Mouse (Mus musculus) olfactory bulb, adult 2 months (tissue): ENCODE results near the gene Bcap29. TPM values are rescaled to one million over a fixed set of nuclear protein-coding genes. Genes with fewer than 3 reads are reported as not detected.

Experiments
- H3K27ac ChIP-seq: fragments of 200-500 bp; 2 replicates; pipeline ENCODE4 v1.5.1; 2012; ENCODE audit warnings: low read depth, low read length; ENCODE audit not compliant: insufficient read depth
- H3K4me1 ChIP-seq: fragments of 200-500 bp; 2 replicates; pipeline ENCODE4 v1.6.1; 2012; ENCODE audit warnings: low read length; ENCODE audit not compliant: control insufficient read depth, insufficient read depth
- H3K4me3 ChIP-seq: fragments of 200-500 bp; 2 replicates; pipeline ENCODE4 v1.5.1; 2012; ENCODE audit warnings: mild to moderate bottlenecking, low read depth, low read length, moderate library complexity; ENCODE audit not compliant: insufficient read depth
- CTCF ChIP-seq: fragments of 200-500 bp; IDR thresholded peaks from 2 replicates; pipeline ENCODE4 v1.5.1; 2012; ENCODE audit warnings: low read depth, mild to moderate bottlenecking, low read length, moderate library complexity; ENCODE audit not compliant: insufficient read depth
- POLR2A ChIP-seq: fragments of 200-500 bp; IDR thresholded peaks from 2 replicates; pipeline ENCODE4 v1.6.1; 2012; ENCODE audit warnings: mild to moderate bottlenecking, low read depth, low read length, moderate library complexity; ENCODE audit not compliant: insufficient read depth
- WGBS: fragments of 180-500 bp; shearing (Covaris S2); methylation state at CpG from one replicate; pipeline ENCODE4 v1.1.7; 2018; 5-methylcytosine and 5-hydroxymethylcytosine counted together
- polyA plus RNA-seq: library from polyadenylated mRNA; stranded (reverse); fragments of >200 nt; gene quantifications from 2 replicates; pipeline ENCODE4 v1.2.4, GENCODE M21; 2012; ENCODE audit warnings: low replicate concordance; ENCODE audit not compliant: missing spikeins, insufficient read depth, insufficient read length

Gene Bcap29
- not detected in 2 replicates for polyA plus RNA-seq

- Histone ChIP-seq H3K4me1 (peaks cover 3% of the 10 kb centered on the region; the same call in 1 of the 2 replicates), H3K4me3 (peak within 1 kb of the TSS; percentile 63), H3K27ac (peak within 1 kb of the TSS; percentile 1; the same call in 1 of the 2 replicates)
- TF ChIP-seq CTCF (no peak), POLR2A (peak; percentile 59; the same call in 1 of the 2 replicates)
- WGBS = 1% methylated on average over 73 of the region's 73 CpGs
These were observed at the start of gene Bcap29 for GRCm38 (mm10) chr12:31634343-31635239. Gene Bcap29 (minus strand): TSS chr12:31634658.

- H3K4me1 ChIP-seq = no peaks in the 10 kb centered on the region
- TF ChIP-seq POLR2A = no peak
- 67% methylated on average over 3 of the region's 3 CpGs for WGBS
- H3K4me3 ChIP-seq = no peak overlapping the region
- H3K27ac ChIP-seq = no peak overlapping the region
These were observed 32.7 kb upstream of the Bcap29 start for GRCm38 (mm10) chr12:31667187-31667586.

GRCm38 (mm10) chr12:31665999-31666398, 31.5 kb upstream of the Bcap29 start:
- H3K27ac ChIP-seq = no peak overlapping the region
- WGBS = 59% methylated on average over 6 of the region's 6 CpGs
- no peak for TF ChIP-seq POLR2A
- TF ChIP-seq CTCF = no peak
- H3K4me3 ChIP-seq = no peak overlapping the region
- no peaks in the 10 kb centered on the region for H3K4me1 ChIP-seq

GRCm38 (mm10) chr12:31656841-31657240, 22.4 kb upstream of the Bcap29 start:
- no peaks in the 10 kb centered on the region for H3K4me1 ChIP-seq
- no peak overlapping the region for H3K4me3 ChIP-seq
- no peak overlapping the region for H3K27ac ChIP-seq
- WGBS = 98% methylated on average over 2 of the region's 2 CpGs
- TF ChIP-seq CTCF = no peak
- TF ChIP-seq POLR2A = no peak

- WGBS = under 1% methylated on average over 29 of the region's 29 CpGs
- H3K4me1 ChIP-seq = no peaks in the 10 kb centered on the region
- peak overlapping the region; percentile 72 for H3K4me3 ChIP-seq
- TF ChIP-seq POLR2A = no peak; the same call in 1 of the 2 replicates
- 0 out of 2 replicates have a peak, but pooled peaks have one; percentile 42 for TF ChIP-seq CTCF
- H3K27ac ChIP-seq = no peak overlapping the region
These were observed 20.6 kb upstream of the Bcap29 start for GRCm38 (mm10) chr12:31654965-31655477.

GRCm38 (mm10) chr12:31654197-31654964, 19.9 kb upstream of the Bcap29 start, which contains the start of the genes Dus4l and Cog5:
Gene Dus4l (minus strand): TSS chr12:31654826.
Gene Cog5 (plus strand): TSS chr12:31654869.
- Histone ChIP-seq H3K4me3 (peak within 1 kb of the TSS; percentile 72), H3K4me1 (no peaks in the 10 kb centered on the region), H3K27ac (peak within 1 kb of the TSS; percentile 22; the same call in 1 of the 2 replicates)
- WGBS = under 1% methylated on average over 47 of the region's 47 CpGs
- no peak for TF ChIP-seq CTCF
- TF ChIP-seq POLR2A = peak; percentile 50

- no peak overlapping the region for H3K4me3 ChIP-seq
- WGBS = 74% methylated on average over 5 of the region's 5 CpGs
- H3K4me1 ChIP-seq = no peaks in the 10 kb centered on the region
- no peak for TF ChIP-seq POLR2A
- TF ChIP-seq CTCF = no peak
- H3K27ac ChIP-seq = no peak overlapping the region
These were observed 19.2 kb upstream of the Bcap29 start for GRCm38 (mm10) chr12:31653611-31654010.

GRCm38 (mm10) chr12:31635240-31635607, 766 bp upstream of the Bcap29 start:
- peaks cover 3% of the 10 kb centered on the region; the same call in 1 of the 2 replicates for H3K4me1 ChIP-seq
- H3K4me3 ChIP-seq = no peak overlapping the region

More at GRCm38 (mm10) chr12:31635240-31635607, 766 bp upstream of the Bcap29 start:
- TF ChIP-seq POLR2A = no peak
- TF ChIP-seq CTCF = no peak
- 75% methylated on average over 3 of the region's 3 CpGs for WGBS
- H3K27ac ChIP-seq = no peak overlapping the region
